Mouse (Mus musculus) kidney, adult 8-10 months (tissue): ENCODE measurements around the gene Rnf223.

Experiments
- DNase-seq, 2 experiments: peaks; one replicate each; pipeline ENCODE4 v3.0.0; 2022

Rnf223 gene

GRCm38 (mm10) chr4:156130436-156130835, at the start of gene Rnf223:
Gene Rnf223, plus strand, starts transcription at chr4:156130513.
- no peak for DNase-seq

GRCm38 (mm10) chr4:156082621-156083234, 47.6 kb upstream of the Rnf223 start:
- DNase-seq = peak; percentile 61 to 64

GRCm38 (mm10) chr4:156083348-156083747, 47.0 kb upstream of the Rnf223 start:
- DNase-seq = peak; percentile 89 to 91

- DNase-seq = peak; percentile 77 to 81
Observed at GRCm38 (mm10) chr4:156084096-156084879, 46.0 kb upstream of the Rnf223 start.

- DNase-seq = no peak
Observed at GRCm38 (mm10) chr4:156085256-156085655, 45.1 kb upstream of the Rnf223 start.

DNA sequence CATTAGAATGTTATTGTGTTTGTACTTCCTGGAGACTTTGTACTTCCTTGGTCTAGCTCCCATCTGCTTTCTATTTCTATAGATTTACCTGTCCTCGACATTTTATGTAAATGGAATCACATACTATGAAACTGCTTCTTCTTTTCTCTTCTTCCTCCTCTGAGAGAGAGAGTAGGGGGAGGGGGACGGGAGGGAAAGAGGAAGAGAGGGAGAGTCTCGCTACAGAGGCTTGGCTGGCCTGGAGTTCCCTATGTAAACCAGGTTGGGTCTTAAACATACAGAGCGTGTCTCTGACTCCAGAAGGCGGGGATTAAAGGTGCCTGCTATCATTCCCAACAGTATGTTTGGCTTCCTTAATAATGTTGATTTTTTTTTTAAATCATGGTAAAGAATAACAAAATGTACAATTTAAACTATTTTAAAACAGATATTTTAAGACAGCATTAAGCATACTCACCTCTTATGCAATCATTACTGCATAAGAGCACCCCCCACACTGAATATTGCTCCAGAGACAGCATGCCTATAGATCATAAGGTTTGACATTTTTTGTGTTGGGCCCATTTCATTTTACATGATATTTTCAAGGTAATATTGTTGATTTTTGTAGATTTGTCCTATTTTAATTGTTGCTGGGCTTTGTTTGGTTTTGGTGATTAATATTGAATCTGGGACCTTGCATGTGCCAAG, 42.8 kb upstream of the Rnf223 start:
- DNase-seq = no peak

GRCm38 (mm10) chr4:156091236-156091635, 39.1 kb upstream of the Rnf223 start:
- DNase-seq = no peak

DNA sequence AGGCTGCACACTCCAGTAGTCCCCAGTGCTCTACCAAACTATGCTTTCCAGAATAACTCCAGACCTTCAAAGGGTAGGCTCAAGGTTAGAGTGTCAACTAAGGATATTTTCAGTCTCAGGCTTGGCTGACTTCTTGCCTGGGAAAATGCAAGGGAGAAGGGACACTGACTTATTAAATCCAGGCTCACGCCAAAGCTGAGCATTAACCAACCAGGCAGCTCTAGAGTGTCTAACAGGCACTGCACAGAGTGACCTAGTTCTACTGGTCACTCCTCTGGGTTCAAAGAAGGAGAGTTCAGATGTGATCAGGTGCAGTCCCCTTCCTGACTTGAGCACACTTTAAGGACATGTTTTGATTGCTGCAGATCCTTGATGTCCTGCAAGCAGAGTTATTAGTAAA, 37.5 kb upstream of the Rnf223 start:
- peak; percentile 47 to 69 for DNase-seq

GRCm38 (mm10) chr4:156093758-156094157, 36.6 kb upstream of the Rnf223 start:
- no peak for DNase-seq

GRCm38 (mm10) chr4:156096191-156096590, 34.1 kb upstream of the Rnf223 start:
- DNase-seq = no peak

- no peak for DNase-seq
Observed at GRCm38 (mm10) chr4:156097770-156098366, 32.4 kb upstream of the Rnf223 start.

DNA sequence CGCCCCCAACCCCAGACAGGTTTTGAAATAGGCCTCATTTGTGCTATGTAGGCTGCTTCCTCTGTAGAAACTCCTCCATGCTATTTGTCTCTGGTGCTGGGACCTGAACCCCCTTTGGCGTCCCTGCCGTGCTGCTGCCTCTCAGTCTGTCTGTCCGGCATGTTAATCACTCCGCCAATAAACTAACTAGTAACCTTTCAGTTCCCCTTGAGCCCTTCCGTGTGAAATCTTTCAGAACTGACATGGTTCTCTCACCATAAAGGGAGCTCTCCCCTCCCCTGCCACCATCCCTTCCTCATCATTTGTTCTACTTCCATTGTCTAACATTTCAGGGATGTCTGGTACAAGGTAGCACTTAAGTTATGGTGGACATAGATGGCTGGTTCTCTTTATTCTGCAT, 30.9 kb upstream of the Rnf223 start:
- DNase-seq = no peak

DNA sequence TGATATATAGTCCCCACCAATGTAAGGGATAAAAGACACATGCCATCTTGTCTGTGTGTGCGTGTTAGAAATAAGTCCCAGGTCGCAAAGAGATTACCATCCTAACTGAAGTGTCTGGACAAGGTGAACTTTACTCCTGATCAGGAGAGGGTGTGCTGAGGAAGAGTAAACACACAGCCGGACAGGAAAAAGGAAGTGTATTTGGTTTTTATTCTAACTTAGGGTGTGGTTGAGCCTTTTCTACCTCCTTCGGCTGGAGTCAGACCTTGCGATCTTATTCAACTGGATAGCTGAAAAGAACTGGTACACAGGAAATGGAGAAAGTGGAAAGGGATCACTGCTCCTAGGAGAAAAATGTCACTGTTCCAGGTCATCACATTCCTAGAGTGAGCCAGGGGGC, 29.8 kb upstream of the Rnf223 start:
- no peak for DNase-seq

GRCm38 (mm10) chr4:156101481-156101903, 28.8 kb upstream of the Rnf223 start:
- no peak for DNase-seq

DNA sequence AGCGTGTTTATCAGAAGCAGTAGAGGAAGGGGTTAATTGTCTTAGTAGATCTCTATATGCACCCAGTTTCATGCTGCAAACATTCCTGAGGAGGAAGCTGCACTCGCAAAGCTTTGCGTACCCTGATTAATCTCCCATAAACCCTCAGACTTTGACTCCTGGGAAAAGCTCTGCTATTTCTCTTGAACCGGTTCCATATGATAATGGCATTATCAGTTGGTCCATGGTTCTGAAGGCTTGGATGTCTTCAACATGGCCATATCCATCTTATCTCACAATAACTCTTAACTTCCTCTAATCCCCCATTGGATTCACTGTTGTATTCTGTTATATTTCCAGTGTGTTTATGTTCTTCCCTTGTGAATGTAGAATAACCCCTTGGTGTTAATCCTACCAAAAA, 27.0 kb upstream of the Rnf223 start:
- no peak for DNase-seq

DNA sequence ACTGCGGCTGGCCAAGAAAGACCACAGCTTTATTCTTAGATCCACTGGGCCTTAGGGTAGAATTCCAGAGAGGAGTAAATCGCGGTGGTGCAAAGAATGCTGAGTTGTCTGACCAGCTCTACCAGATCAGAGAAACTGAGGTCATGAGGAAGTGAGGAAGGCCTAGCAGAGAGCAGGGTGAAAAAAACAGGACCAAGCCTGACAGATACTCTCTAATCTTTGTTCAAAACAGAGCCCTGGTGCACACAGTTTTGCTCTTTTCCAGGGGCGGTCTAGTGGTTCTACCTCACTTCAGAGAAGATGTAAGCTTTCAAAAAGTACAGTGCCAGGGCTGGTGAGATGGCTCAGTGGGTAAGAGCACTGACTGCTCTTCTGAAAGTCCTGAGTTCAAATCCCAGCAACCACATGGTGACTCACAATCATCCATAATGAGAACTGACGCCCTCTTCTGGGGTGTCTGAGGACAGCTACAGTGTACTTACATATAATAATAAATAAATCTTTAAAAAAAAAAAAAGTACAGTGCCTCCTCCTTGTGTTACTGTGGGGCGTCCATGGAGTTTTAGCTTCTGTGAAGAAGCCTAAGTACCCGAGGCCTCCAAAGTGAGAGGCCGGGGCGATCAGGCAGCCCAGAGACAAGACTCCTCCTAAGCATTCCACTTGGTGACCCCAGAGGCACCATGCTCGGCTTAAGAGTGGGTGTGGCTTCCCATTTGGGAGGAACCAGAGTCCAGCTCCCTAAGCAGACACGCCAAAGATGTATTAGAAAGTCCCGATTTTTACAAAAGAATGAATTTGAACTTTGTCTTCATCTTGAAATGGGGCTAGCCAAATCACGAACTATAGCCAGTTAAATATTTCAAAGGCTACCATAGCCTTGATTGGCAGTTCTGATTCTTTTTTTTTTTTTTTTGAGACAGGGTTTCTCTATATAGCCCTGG, 21.4 kb upstream of the Rnf223 start:
- peak; percentile 56 to 69 for DNase-seq

- peak; percentile 97 for DNase-seq
Observed at GRCm38 (mm10) chr4:156109570-156110331, 20.6 kb upstream of the Rnf223 start, which contains the start of gene 9430015G10Rik. Gene 9430015G10Rik, plus strand, starts transcription at chr4:156109982.

- peak; percentile 27 to 36 for DNase-seq
Observed at GRCm38 (mm10) chr4:156124077-156124476, 6.2 kb upstream of the Rnf223 start.

DNA sequence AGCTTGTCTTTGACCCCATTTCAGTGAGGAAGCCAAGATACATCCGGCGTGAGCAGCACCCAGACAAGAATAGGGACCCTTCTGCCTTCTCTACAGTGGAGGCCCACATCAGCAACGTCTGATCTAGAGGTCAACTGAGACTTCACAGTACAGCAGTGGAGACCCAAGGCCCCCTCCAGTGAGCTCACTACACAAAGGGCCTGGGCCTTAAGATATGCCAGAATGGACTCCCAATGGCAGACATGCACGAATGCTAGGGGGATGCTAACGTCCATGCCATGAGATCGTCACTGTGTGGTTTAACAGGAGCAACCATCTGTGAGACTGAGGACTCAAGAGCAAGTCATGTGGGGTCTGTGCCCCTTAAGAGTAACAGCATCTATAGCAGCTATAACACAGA, 4.9 kb upstream of the Rnf223 start:
- no peak for DNase-seq

- no peak for DNase-seq
Observed at GRCm38 (mm10) chr4:156126841-156127240, 3.5 kb upstream of the Rnf223 start.

- DNase-seq = no peak
Observed at GRCm38 (mm10) chr4:156128746-156129145, 1.6 kb upstream of the Rnf223 start.
